Mouse (Mus musculus) bone marrow, adult 2 months (tissue): ENCODE results near the gene Auts2. TPM values are rescaled to one million over a fixed set of nuclear protein-coding genes. Genes with fewer than 3 reads are reported as not detected.

ENCODE experiments used
- H3K27ac ChIP-seq: fragments of 200-500 bp; 2 replicates; pipeline ENCODE4 v1.5.1; 2012; ENCODE audit warnings: low read depth, mild to moderate bottlenecking, control low read depth, inconsistent platforms, low read length; ENCODE audit not compliant: control insufficient read depth, poor library complexity, insufficient read depth
- H3K4me1 ChIP-seq: fragments of 200-500 bp; 2 replicates; pipeline ENCODE4 v1.6.1; 2011; ENCODE audit warnings: low read length; ENCODE audit not compliant: control insufficient read depth, insufficient read depth
- H3K4me3 ChIP-seq: fragments of 200-500 bp; replicated peaks from 2 replicates; pipeline ENCODE3; 2011; ENCODE audit warnings: mild to moderate bottlenecking, low read depth, low read length, control low read depth; ENCODE audit not compliant: control insufficient read depth
- CTCF ChIP-seq: fragments of 200-500 bp; IDR thresholded peaks from 2 replicates; pipeline ENCODE4 v1.5.1; 2011; ENCODE audit warnings: low read length, control low read depth; ENCODE audit not compliant: control insufficient read depth, insufficient read depth
- POLR2A ChIP-seq: fragments of 200-500 bp; IDR thresholded peaks from 2 replicates; pipeline ENCODE4 v1.6.1; 2011; ENCODE audit warnings: low read depth, mild to moderate bottlenecking, control low read depth, low read length, borderline replicate concordance; ENCODE audit not compliant: control insufficient read depth
- WGBS: fragments of 180-500 bp; shearing (Covaris S2); methylation state at CpG from one replicate; pipeline ENCODE4 v1.1.7; 2018; 5-methylcytosine and 5-hydroxymethylcytosine counted together
- polyA plus RNA-seq: library from polyadenylated mRNA; stranded (reverse); fragments of >200 nt; gene quantifications from 2 replicates; pipeline ENCODE4 v1.2.4, GENCODE M21; 2011; ENCODE audit warnings: low replicate concordance; ENCODE audit not compliant: missing spikeins, insufficient read depth, insufficient read length

The Auts2 gene
- polyA plus RNA-seq, 1 experiment, result 1.5 TPM

DNA sequence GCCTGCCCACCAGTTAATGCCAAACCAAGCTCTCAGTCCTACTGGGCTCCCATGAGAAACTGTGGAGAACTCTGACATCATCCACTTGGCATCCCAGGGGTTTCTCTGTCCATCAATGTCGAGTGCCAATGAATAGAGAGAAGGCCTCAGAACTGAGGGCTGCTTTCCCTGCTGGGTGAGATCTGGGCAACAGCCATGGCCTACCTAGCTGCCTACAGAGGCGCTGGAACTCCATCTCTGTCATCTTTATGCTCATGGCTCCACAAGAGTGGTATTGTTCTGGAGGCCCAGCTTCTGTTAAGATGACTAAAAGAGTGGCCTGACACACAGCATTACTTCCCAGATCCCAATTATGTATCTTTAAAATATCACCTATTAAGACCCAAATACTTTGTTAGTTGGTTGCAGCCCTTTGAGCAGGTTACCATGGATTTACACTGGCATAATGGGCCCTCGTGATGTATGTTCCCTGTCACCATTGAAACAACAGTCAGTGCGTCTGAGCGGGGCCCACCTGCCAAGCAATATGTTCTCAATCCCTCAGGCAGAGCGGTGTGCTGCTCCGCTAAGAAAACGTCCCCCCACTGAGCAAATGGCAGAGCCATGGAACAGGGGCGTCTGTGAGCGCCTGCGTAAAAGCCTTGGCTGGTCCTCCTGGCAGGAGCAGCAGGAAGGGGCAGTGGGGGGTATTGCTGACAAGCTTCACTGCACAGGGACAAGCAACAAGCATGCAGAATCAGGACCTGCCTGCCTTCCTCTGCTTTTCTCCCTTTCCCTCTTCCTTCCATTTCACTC, 718.8 kb downstream of the Auts2 start:
- TF ChIP-seq CTCF (no peak), POLR2A (no peak)
- Histone ChIP-seq H3K27ac (no peak overlapping the region), H3K4me1 (no peaks in the 10 kb centered on the region), H3K4me3 (no peak overlapping the region)
- WGBS, result 80% methylated on average over 11 of the region's 11 CpGs

DNA sequence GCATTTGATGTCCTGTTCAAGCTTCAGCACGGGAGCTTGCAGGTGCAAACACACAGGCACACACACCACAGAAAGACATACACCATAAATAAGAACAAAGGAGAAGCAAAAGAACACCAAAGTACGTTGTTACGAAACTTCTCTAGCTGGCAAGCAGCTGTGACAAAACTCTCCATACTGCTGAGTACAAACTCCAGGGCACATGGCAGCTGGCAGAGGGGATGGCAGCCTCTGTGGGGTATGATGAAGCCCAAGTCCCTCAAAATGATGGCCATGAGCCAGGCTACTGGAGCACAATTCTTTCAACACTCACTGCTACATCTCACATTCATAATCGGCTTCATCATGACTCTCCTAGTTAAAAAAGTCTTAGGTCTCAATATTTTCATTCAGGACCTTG, 721.7 kb downstream of the Auts2 start:
- no peaks in the 10 kb centered on the region for H3K4me1 ChIP-seq
- TF ChIP-seq CTCF (no peak), POLR2A (no peak)
- H3K27ac ChIP-seq, result no peak overlapping the region
- H3K4me3 ChIP-seq, result no peak overlapping the region
- WGBS, result 52% methylated on average over 4 of the region's 4 CpGs

DNA sequence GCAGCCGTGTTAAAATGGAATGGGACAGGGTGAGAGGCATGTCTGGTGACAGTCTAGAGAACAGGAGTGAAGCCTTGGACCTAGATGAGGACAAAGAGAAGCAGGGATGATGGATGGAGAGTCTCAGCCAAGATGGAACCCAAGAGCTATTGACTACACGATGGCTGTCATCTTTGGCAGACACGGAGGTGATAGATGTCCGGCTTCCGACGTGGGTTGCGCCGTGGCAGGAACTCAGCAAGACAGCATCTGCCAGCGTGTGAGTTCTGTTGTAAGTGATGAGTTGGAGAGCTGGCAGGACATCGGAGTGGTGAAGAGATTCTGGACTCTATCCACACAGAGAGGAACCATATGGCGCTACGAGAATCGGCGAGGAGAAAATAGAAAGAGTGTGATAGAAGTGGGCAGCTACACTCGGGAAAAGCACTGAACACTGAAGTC, 723.9 kb downstream of the Auts2 start:
- Histone ChIP-seq H3K4me3 (no peak overlapping the region), H3K27ac (no peak overlapping the region), H3K4me1 (no peaks in the 10 kb centered on the region; the same call in 1 of the 2 replicates)
- 81% methylated on average over 15 of the region's 15 CpGs for WGBS
- TF ChIP-seq POLR2A, result no peak
- TF ChIP-seq CTCF, result no peak

DNA sequence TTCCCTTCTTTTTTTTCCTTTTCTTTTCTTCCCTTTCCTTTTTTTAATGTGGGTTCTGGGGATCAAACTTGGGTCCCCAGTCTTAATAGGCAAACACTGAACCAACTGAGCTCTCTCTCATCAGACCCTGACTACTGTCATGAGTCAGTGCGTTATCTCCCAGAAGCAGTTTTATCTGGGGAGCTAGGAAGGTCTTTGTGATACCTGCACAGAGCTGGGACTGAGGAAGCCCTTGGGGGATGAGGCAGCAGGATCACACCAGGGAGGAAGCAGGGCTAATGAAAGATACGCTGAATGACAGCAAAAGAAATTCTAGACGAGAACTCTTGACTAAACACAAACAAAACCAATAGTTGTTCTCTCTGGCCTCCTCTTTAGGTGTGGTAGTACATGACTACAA, 727.6 kb downstream of the Auts2 start:
- 66% methylated on average over 3 of the region's 3 CpGs for WGBS
- Histone ChIP-seq H3K4me3 (no peak overlapping the region), H3K4me1 (no peaks in the 10 kb centered on the region; the same call in 1 of the 2 replicates), H3K27ac (no peak overlapping the region)
- TF ChIP-seq POLR2A (no peak), CTCF (no peak)

DNA sequence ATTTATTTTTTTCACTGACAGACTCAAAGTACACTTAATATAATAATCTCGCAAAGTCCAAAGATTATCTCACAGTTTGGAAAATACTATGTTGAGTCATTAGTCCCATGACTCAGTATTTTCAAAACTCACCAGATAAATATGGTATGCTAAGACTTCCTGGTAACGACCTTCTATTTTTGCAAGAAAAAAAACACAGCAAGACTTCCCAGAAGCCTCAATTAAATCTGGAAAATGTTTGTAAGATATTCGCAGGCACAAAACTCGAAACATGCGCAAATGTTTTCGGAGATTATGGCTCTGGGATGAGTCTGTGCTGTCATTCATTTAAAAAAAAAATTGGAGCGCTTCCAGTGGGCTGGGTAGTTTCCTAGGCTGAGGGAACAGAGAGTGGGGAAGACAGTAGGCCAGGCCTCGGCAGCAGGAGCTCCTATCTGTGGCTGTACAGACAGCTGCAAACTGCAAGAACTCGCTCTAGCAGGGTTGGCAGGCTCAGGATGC, 728.6 kb downstream of the Auts2 start:
- no peak overlapping the region for H3K27ac ChIP-seq
- TF ChIP-seq POLR2A (no peak), CTCF (no peak)
- H3K4me1 ChIP-seq, result no peaks in the 10 kb centered on the region; the same call in 1 of the 2 replicates
- H3K4me3 ChIP-seq, result no peak overlapping the region
- WGBS, result 40% methylated on average over 9 of the region's 9 CpGs

DNA sequence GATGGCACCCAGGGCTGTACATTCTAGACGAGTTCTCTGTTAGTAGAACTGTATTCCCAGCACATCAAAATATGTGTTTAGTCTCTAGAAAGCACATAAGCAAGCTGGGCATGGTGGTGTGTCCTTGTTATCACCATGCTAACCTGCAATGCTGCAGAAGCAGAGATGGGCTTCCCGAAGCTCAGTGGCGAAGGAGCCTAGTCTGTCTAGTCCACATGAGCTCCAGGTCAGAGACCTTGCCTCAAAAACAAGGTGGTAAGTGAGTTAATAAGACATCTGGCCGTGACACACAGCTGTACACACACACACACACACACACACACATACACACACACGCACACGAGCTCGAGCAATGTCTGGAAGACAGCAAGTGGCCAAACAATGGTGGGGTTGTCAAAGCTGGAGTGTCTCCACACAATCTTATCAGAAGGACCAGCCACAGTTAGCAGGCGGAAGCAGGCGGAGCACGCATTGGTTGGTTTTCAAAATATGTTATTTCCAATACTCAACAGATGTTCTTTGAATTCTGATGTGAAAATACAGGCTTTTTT, 729.1 kb downstream of the Auts2 start:
- TF ChIP-seq POLR2A (no peak), CTCF (no peak)
- Histone ChIP-seq H3K27ac (no peak overlapping the region), H3K4me3 (no peak overlapping the region), H3K4me1 (no peaks in the 10 kb centered on the region; the same call in 1 of the 2 replicates)
- WGBS, result 70% methylated on average over 10 of the region's 10 CpGs

DNA sequence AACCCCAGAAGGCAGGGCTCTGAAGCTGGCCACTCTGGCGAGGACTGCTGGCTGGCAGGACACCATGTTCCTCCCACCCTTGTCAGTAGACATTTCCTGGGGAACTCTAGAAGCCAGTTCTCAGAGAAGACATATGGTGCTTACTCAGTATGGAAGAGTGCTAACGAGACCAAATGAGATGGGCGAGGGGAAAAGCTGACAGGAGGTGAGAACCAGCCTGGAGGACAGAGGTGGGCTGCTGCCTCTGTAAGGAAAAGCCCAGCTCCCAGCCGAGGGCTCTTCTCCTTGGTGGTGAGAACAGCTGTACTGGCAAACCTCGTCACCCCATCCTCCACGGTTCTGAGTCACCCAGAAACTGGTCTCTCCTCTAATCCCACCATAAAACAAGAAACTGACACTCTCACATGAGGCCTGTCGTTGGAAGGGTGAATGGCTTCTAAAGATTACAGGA, 729.8 kb downstream of the Auts2 start:
- Histone ChIP-seq H3K27ac (no peak overlapping the region), H3K4me1 (no peaks in the 10 kb centered on the region; the same call in 1 of the 2 replicates), H3K4me3 (no peak overlapping the region)
- WGBS, result 52% methylated on average over 7 of the region's 7 CpGs
- TF ChIP-seq POLR2A (no peak), CTCF (no peak)

DNA sequence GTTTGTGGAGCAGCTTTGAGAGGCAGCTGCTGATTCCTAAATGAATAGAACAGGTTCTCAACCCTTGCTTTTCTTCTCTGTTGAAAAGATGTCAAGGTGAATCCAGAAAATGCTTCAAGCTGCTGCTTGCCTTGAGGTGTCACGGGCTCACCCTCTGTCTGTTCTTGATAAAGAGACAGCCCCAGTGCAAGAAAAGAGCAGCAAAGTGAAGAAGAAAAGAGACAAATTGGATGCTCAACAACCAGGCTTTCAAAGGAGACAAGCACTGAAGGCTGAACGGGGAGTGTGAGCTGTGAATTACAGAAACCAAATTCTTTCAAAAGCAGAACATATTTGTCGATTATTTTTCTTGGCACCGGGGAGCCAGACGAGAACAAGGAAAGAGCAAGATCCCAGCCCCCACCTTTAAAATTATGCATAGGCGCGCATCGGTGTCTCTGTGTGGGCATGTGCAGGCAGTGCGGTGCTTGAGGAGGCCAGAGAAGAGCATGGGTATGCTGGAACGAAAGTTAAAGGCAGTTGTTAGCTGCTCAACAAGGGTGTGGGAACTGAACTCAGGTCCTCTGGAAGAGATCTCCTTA, 730.6 kb downstream of the Auts2 start:
- no peak for TF ChIP-seq CTCF
- no peak for TF ChIP-seq POLR2A

More for the DNA sequence above, 730.6 kb downstream of the Auts2 start:
- H3K27ac ChIP-seq, result no peak overlapping the region
- WGBS, result 79% methylated on average over 10 of the region's 10 CpGs
- H3K4me1 ChIP-seq, result no peaks in the 10 kb centered on the region; the same call in 1 of the 2 replicates
- no peak overlapping the region for H3K4me3 ChIP-seq
